Mouse (Mus musculus) lung, postnatal 0 days (tissue): ENCODE results near the gene Sult1d1. TPM values are rescaled to one million over a fixed set of nuclear protein-coding genes. Genes with fewer than 3 reads are reported as not detected.

ENCODE experiments used
- ATAC-seq: fragments of 200-750 bp; cut with Nextera tagmentation; 2 replicates; pipeline ENCODE4 v1.8.0; 2017; ENCODE audit warnings: moderate library complexity
- DNase-seq: peaks from one replicate; pipeline ENCODE4 v3.0.0-alpha.2; 2016; ENCODE audit warnings: low spot score
- H3K27ac ChIP-seq: fragments of 300-500 bp; sonication (generic); 2 replicates; pipeline ENCODE4 v1.5.1; 2014; ENCODE audit warnings: antibody characterized with exemption, mild to moderate bottlenecking, low read length, mixed read lengths
- H3K27me3 ChIP-seq: fragments of 300-500 bp; sonication (generic); replicated peaks from 2 replicates; pipeline ENCODE4 v1.6.1; 2014; ENCODE audit warnings: low read length, mixed read lengths; ENCODE audit not compliant: insufficient read depth
- H3K36me3 ChIP-seq: fragments of 300-500 bp; sonication (generic); 2 replicates; pipeline ENCODE4 v1.6.1; 2014; ENCODE audit warnings: low read length, mixed read lengths; ENCODE audit not compliant: insufficient read depth
- H3K4me1 ChIP-seq: fragments of 300-500 bp; sonication (generic); 2 replicates; pipeline ENCODE4 v1.6.1; 2014; ENCODE audit warnings: antibody characterized with exemption, low read depth, low read length, mixed read lengths; ENCODE audit not compliant: insufficient read depth
- H3K4me2 ChIP-seq: fragments of 300-500 bp; sonication (generic); replicated peaks from 2 replicates; pipeline ENCODE4 v1.6.1; 2014; ENCODE audit warnings: low read depth, mild to moderate bottlenecking, low read length, moderate library complexity, mixed read lengths
- H3K4me3 ChIP-seq: fragments of 300-500 bp; sonication (generic); 2 replicates; pipeline ENCODE4 v1.5.1; 2014; ENCODE audit warnings: low read depth, low read length
- H3K9ac ChIP-seq: fragments of 300-500 bp; sonication (generic); replicated peaks from 2 replicates; pipeline ENCODE4 v1.6.1; 2014; ENCODE audit warnings: low read depth, mild to moderate bottlenecking
- H3K9me3 ChIP-seq: fragments of 300-500 bp; sonication (generic); 2 replicates; pipeline ENCODE4 v1.6.1; 2016; ENCODE audit warnings: low read length, mixed read lengths
- CTCF ChIP-seq: IDR thresholded peaks from 2 replicates; pipeline ENCODE4 v1.5.1; 2016; ENCODE audit warnings: antibody characterized with exemption, mild to moderate bottlenecking
- EP300 ChIP-seq: IDR thresholded peaks from 2 replicates; pipeline ENCODE4 v1.6.1; 2016; ENCODE audit warnings: antibody characterized with exemption, mild to moderate bottlenecking, control low read depth
- WGBS: fragments of 180-500 bp; shearing (Covaris S2); extraction: QIAGEN DNeasy Blood & Tissue Kit; methylation state at CpG from one replicate; pipeline ENCODE4 v1.1.7; 2014; 5-methylcytosine and 5-hydroxymethylcytosine counted together
- polyA plus RNA-seq: library from polyadenylated mRNA; unstranded; fragments of >200 nt; fragmentation: Nextera tagmentation; extraction: Ambion mirVana; gene quantifications from 2 replicates; pipeline ENCODE4 v1.2.1, GENCODE M21; 2015

The Sult1d1 gene
- polyA plus RNA-seq, result 0.14 and 0.21 TPM in 2 replicates

DNA sequence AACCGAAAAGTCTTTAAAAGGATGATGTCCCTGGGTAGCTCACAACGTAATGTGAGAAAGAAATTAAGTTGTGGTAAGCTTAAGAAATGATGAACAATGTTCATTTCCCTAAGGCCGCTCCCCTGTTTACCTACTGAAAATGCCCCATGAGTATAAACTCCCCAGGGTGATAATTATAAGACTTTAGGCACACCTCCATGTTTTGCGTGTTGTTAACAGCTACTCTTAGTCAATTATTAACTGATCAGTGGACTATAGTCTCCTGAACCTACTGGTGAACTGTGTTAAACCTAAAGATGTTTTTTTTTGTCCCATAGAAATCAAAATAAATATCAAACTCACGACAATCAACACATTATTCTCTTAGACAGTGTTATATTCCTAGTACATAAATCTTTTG lies at the start of gene Sult1d1:
Gene Sult1d1 (minus strand): TSS at position 183 of the 400 bp plus-strand sequence.
- no peak for DNase-seq
- no peak for ATAC-seq

DNA sequence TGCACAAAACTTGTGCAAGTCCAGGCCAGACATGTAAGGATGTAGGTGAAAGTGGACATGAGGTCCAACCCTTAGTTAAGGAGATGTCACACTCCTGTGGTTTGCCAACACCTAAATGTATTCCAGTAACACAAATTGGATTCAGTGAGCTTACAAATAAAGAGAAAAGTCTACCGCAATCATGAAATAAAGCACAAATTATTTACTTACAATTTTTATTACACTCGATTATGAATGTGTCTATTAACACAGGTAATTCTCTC lies 46.2 kb upstream of the Sult1d1 start:
- no peaks in the 10 kb centered on the region for H3K9me3 ChIP-seq
- TF ChIP-seq CTCF (no peak), EP300 (no peak)
- no peak overlapping the region for H3K9ac ChIP-seq
- H3K27me3 ChIP-seq, result no peaks in the 10 kb centered on the region
- no peaks in the 10 kb centered on the region for H3K36me3 ChIP-seq
- no peak overlapping the region for H3K4me2 ChIP-seq
- WGBS, result 78% methylated on average over 2 of the region's 2 CpGs
- ATAC-seq (no peak), DNase-seq (no peak)
- H3K27ac ChIP-seq, result no peak overlapping the region
- H3K4me1 ChIP-seq, result no peaks in the 10 kb centered on the region
- no peak overlapping the region for H3K4me3 ChIP-seq

More for the DNA sequence above, at the start of gene Sult1d1:
- no peak within 1 kb of the TSS for H3K4me2 ChIP-seq
- H3K9me3 ChIP-seq, result no peaks in the 10 kb centered on the region
- no peak within 1 kb of the TSS for H3K9ac ChIP-seq
- H3K4me1 ChIP-seq, result no peaks in the 10 kb centered on the region
- no peaks in the 10 kb centered on the region for H3K27me3 ChIP-seq
- WGBS, result 66% methylated on average over 5 of the region's 5 CpGs
- no peaks in the 10 kb centered on the region for H3K36me3 ChIP-seq
- TF ChIP-seq EP300 (no peak), CTCF (no peak)
- H3K27ac ChIP-seq, result no peak within 1 kb of the TSS
- H3K4me3 ChIP-seq, result no peak within 1 kb of the TSS

DNA sequence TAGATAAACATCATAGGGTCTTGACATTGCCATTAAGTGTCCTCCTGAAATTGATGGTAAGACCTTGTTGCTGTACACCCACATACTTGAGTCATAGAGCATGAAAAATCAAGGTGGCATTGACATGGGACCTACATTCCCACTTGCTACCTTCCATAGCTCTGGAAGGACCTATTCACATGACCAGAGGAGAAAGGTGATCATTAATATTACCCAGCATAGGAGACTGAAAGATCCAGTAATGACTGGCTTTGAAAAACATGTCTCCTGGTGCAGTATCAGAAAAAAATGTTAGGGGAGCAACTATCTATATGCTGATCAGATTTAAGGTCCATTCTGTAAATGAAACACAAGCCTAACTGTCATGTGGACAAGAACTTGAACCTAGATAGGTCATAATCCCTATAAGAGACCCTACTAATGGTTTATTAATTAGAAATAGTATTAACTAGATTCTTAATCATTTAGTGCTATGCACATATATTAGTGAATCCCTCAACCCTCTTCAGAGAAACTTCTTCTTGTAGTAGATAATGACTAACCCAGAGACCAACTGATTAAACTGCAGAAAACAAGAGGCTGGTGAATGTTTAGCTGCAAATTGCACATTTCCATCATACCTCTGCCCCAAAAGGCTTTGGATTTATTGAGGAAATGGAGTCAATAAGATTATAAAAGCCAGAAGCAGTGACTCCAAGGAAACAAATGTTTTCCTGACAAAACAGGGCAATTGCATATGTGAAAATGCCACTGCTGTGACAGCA lies 45.7 kb upstream of the Sult1d1 start:
- ATAC-seq, result no peak
- H3K27ac ChIP-seq, result no peak overlapping the region

DNA sequence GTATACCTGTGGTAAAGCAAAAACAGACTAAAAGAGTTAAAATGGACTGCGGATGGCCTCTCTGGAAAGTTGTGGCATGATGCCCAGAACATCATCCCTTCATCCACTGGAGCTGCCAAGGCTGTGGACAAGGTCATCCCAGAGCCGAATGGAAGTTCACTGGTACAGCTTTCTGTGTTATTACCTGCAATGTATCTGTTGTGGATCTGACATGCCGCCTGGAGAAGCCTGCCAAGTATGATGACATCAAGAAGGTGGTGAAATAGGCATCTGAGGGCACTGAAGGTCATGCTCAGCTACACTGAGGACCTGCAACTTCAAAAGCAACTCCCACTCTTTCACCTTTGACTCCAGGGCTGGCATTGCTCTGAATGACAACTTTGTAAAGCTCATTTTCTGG lies 32.2 kb upstream of the Sult1d1 start:
- H3K4me2 ChIP-seq, result no peak overlapping the region
- no peaks in the 10 kb centered on the region for H3K4me1 ChIP-seq
- ATAC-seq (no peak), DNase-seq (no peak)
- TF ChIP-seq EP300 (no peak), CTCF (no peak)
- no peaks in the 10 kb centered on the region for H3K9me3 ChIP-seq
- WGBS, result 59% methylated on average over 3 of the region's 3 CpGs
- H3K9ac ChIP-seq, result no peak overlapping the region
- no peaks in the 10 kb centered on the region for H3K36me3 ChIP-seq
- H3K27ac ChIP-seq, result no peak overlapping the region
- H3K4me3 ChIP-seq, result no peak overlapping the region
- no peaks in the 10 kb centered on the region for H3K27me3 ChIP-seq

More for the DNA sequence above, 45.7 kb upstream of the Sult1d1 start:
- no peak for DNase-seq
- H3K9ac ChIP-seq, result no peak overlapping the region
- no peaks in the 10 kb centered on the region for H3K36me3 ChIP-seq
- H3K4me2 ChIP-seq, result no peak overlapping the region
- no peaks in the 10 kb centered on the region for H3K27me3 ChIP-seq
- H3K9me3 ChIP-seq, result no peaks in the 10 kb centered on the region
- no peak for TF ChIP-seq EP300
- TF ChIP-seq CTCF, result no peak
- H3K4me3 ChIP-seq, result no peak overlapping the region
- no peaks in the 10 kb centered on the region for H3K4me1 ChIP-seq

DNA sequence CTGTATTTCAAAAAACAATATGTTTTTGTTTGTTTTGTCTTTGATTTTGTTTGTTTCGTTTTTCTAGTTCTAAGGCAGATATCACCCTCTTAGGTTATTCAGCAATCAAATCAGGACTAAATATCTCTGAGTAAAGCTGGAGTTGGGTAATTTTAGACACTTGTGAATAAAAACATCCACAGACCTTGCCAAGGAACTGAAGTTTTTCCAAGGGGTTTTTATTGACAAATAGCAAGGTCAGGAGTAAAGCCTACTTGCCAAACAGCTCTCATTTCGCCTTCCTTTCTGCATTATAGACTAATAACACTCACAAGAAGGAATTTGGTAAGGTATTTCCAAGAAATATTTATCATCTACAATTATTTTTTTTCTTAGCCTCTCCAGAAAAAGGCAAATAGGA lies 29.1 kb upstream of the Sult1d1 start:
- Histone ChIP-seq H3K4me3 (no peak overlapping the region), H3K9me3 (no peaks in the 10 kb centered on the region), H3K4me1 (no peaks in the 10 kb centered on the region), H3K4me2 (no peak overlapping the region), H3K27me3 (no peaks in the 10 kb centered on the region), H3K36me3 (no peaks in the 10 kb centered on the region), H3K9ac (no peak overlapping the region), H3K27ac (no peak overlapping the region)
- no peak for TF ChIP-seq CTCF
- TF ChIP-seq EP300, result no peak
- DNase-seq (no peak), ATAC-seq (no peak)
- 36% methylated on average over 2 of the region's 2 CpGs for WGBS

DNA sequence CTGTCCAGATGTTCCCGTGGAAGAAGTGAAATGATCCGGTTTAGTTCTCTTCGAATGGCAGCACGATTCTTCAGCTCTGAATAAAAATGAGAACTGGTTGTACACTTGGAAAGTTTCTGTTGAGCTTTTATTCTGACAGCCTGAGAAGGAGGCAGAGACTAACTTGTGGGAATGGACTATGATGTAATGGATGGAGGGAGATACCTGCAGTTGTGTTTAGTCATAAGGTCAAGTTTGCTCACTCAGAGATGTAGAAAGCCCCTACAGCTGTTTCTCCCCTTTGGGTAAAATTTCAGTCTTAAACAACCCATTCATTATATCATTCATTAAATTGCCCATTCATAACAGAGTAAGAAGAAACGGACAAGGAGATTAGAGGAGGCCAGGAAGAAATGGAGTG lies 22.7 kb upstream of the Sult1d1 start, which contains the start of gene Sult1e1:
Gene Sult1e1 (minus strand): TSS at position 101 of the 400 bp plus-strand sequence.
- Histone ChIP-seq H3K27me3 (no peaks in the 10 kb centered on the region), H3K4me3 (no peak within 1 kb of the TSS), H3K27ac (no peak within 1 kb of the TSS), H3K4me1 (no peaks in the 10 kb centered on the region), H3K9ac (no peak within 1 kb of the TSS), H3K36me3 (no peaks in the 10 kb centered on the region), H3K9me3 (no peaks in the 10 kb centered on the region), H3K4me2 (no peak within 1 kb of the TSS)
- TF ChIP-seq EP300, result no peak
- no peak for TF ChIP-seq CTCF
- ATAC-seq (no peak), DNase-seq (no peak)
- 74% methylated on average over 5 of the region's 5 CpGs for WGBS

DNA sequence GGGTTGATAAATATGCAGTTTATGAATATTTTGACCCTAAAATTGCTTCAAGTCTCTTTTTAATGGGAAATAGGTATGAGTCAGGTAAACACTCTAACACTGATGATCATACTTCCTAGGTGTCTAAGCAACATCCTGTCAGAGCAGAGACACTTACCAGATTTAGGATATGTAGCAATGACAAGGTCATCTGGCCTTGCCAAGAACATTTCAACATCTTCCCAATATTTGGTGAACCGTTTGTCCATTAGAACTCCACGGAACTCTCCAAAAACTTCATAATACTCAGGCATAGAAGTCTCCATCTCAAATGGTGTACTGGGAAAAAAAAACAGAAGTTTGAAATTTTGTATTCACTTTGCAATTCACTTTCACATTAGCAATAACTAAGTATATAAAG lies 21.1 kb upstream of the Sult1d1 start:
- 80% methylated on average over 2 of the region's 2 CpGs for WGBS
- H3K4me1 ChIP-seq, result no peaks in the 10 kb centered on the region
- TF ChIP-seq CTCF, result no peak

More for the DNA sequence above, 21.1 kb upstream of the Sult1d1 start:
- no peak overlapping the region for H3K27ac ChIP-seq
- H3K4me3 ChIP-seq, result no peak overlapping the region
- DNase-seq, result no peak
- H3K4me2 ChIP-seq, result no peak overlapping the region
- H3K9me3 ChIP-seq, result no peaks in the 10 kb centered on the region
- H3K9ac ChIP-seq, result no peak overlapping the region
- no peaks in the 10 kb centered on the region for H3K36me3 ChIP-seq
- H3K27me3 ChIP-seq, result no peaks in the 10 kb centered on the region
- ATAC-seq, result no peak
